Mouse (Mus musculus): ENCODE results near the gene Celf5. TPM values are rescaled to one million over a fixed set of nuclear protein-coding genes. Genes with fewer than 3 reads are reported as not detected.

The Celf5 gene
- polyA plus RNA-seq, 1 experiment from 2014 or later, result 0.15 TPM

- H3K36me3 ChIP-seq, result no peaks in the 10 kb centered on the region
- DNase-seq (no peak), ATAC-seq (ENCODE audit: low read depth) (peak; percentile 3; the same call in 1 of the 2 replicates)
- no peaks in the 10 kb centered on the region for H3K9me3 ChIP-seq (replicated peaks)
- H3K4me3 ChIP-seq (replicated peaks), result peak overlapping the region; percentile 76
- H3K4me2 ChIP-seq, result peak overlapping the region; percentile 97
- WGBS (ENCODE audit: insufficient replicate concordance), result under 1% methylated on average over 64 of the region's 89 CpGs
- H3K4me1 ChIP-seq (replicated peaks), result peaks cover 73% of the 10 kb centered on the region
- H3K27ac ChIP-seq, result peak overlapping the region; percentile 82
- H3K27me3 ChIP-seq, result peaks cover 76% of the 10 kb centered on the region
- H3K9ac ChIP-seq, result peak overlapping the region; percentile 76
These were observed 52.2 kb downstream of the Celf5 start for GRCm38 (mm10) chr10:81430141-81430830.

DNA sequence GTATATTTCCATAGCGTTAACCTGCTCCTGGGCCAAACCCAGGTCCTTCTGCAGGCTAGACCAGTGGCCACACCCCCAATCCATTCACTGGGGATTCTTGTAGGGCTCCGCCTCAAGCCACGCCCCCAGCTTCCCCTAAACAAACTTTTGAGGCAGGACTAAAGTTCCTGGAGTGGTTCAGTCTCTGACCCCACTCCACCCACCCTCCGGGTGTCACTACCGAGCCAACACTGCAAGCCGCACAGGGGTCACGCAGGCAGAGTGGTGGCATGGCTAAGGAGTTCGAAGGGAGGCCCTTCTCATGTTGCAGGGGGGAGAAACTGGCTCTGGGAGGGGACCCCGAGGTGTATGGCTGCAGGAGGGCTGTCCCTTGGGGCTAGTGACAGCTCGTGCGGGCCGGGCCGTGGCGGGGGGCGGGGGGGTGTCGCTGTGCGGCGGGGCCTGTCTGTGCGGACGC, 52.9 kb downstream of the Celf5 start:
- H3K27ac ChIP-seq, result peak overlapping the region; percentile 82
- H3K9ac ChIP-seq, result peak overlapping the region; percentile 76
- WGBS (ENCODE audit: insufficient replicate concordance), result 0% methylated on average over 20 of the region's 20 CpGs
- peaks cover 77% of the 10 kb centered on the region for H3K4me1 ChIP-seq (replicated peaks)
- H3K9me3 ChIP-seq (replicated peaks), result no peaks in the 10 kb centered on the region
- H3K4me3 ChIP-seq (replicated peaks), result peak overlapping the region; percentile 76
- peak; percentile 81 for DNase-seq
- H3K36me3 ChIP-seq, result no peaks in the 10 kb centered on the region
- peak; percentile 53 for ATAC-seq (ENCODE audit: low read depth)
- H3K4me2 ChIP-seq, result peak overlapping the region; percentile 97
- H3K27me3 ChIP-seq, result peaks cover 80% of the 10 kb centered on the region

- H3K4me2 ChIP-seq, result peak overlapping the region; percentile 97
- peak overlapping the region; percentile 4; the same call in 1 of the 2 replicates for H3K4me3 ChIP-seq (replicated peaks)
- no peaks in the 10 kb centered on the region for H3K36me3 ChIP-seq
- H3K4me1 ChIP-seq (replicated peaks), result peaks cover 76% of the 10 kb centered on the region
- H3K27me3 ChIP-seq, result peaks cover 85% of the 10 kb centered on the region
- H3K9me3 ChIP-seq (replicated peaks), result no peaks in the 10 kb centered on the region
- H3K27ac ChIP-seq, result no peak overlapping the region
- H3K9ac ChIP-seq, result no peak overlapping the region
- WGBS (ENCODE audit: insufficient replicate concordance), result 21% methylated on average over 2 of the region's 2 CpGs
- ATAC-seq (ENCODE audit: low read depth) (no peak), DNase-seq (no peak)
These were observed 53.4 kb downstream of the Celf5 start for GRCm38 (mm10) chr10:81429092-81429491.

DNA sequence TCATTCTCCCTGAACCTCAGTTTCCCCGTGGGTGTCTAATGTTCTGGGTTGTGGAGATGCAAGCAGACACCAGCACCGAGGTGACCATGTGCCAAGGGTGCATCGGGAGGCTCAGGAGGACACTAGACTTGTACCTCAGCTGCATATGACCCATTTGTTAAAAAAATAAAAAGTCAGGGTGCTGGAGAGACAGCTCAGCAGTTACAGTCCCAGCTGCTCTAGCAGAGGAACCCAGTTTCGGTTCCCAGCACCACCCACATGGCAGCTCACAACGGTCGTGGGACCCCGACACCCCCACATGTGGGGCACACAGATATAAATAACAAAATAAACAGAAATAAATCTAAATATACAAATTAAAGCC, 54.0 kb downstream of the Celf5 start:
- Histone ChIP-seq H3K27me3 (peaks cover 91% of the 10 kb centered on the region), H3K9me3 (replicated peaks) (no peaks in the 10 kb centered on the region), H3K9ac (no peak overlapping the region), H3K4me3 (replicated peaks) (no peak overlapping the region), H3K4me1 (replicated peaks) (peaks cover 70% of the 10 kb centered on the region), H3K36me3 (no peaks in the 10 kb centered on the region), H3K4me2 (no peak overlapping the region), H3K27ac (no peak overlapping the region)
- ATAC-seq (ENCODE audit: low read depth) (no peak), DNase-seq (no peak)
- 68% methylated on average over 7 of the region's 7 CpGs for WGBS (ENCODE audit: insufficient replicate concordance)

DNA sequence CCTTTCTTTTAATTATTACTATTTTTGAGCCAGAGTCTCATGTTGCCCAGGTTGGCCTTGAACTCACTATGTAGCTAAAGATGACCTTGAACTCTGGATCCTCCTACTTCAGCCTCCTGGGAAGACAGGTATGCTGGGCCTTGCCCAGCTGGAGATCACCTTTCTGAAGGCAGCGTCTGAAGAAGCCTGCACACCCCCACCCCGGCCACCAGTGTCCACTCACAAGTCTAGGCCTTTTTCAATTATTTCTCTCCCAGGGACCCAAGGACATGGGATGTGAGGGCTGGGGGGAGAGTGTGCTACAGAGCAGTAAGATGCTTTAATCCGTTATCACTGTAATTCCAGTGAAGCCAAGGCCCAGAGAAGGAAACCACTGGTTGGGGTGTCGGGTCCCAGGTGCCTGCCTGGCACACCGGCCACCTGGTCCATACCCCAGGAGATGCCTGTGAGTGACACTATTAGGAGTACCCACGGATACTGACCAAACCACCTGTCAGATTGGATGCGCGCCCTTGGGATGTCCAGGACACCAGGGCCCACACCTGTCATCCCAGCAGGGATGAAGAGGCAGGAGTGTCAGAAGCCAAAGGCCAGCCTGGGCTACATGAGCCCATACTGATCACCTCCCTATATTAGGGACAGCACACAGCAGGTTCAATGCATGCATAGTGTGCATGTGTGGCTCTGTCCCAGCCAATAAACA, 54.6 kb downstream of the Celf5 start:
- ATAC-seq (ENCODE audit: low read depth) (no peak), DNase-seq (no peak)
- Histone ChIP-seq H3K36me3 (no peaks in the 10 kb centered on the region), H3K9me3 (replicated peaks) (no peaks in the 10 kb centered on the region), H3K27ac (no peak overlapping the region), H3K4me2 (no peak overlapping the region), H3K27me3 (peaks cover 93% of the 10 kb centered on the region), H3K4me1 (replicated peaks) (peaks cover 65% of the 10 kb centered on the region), H3K4me3 (replicated peaks) (no peak overlapping the region), H3K9ac (no peak overlapping the region)
- 76% methylated on average over 8 of the region's 8 CpGs for WGBS (ENCODE audit: insufficient replicate concordance)

DNA sequence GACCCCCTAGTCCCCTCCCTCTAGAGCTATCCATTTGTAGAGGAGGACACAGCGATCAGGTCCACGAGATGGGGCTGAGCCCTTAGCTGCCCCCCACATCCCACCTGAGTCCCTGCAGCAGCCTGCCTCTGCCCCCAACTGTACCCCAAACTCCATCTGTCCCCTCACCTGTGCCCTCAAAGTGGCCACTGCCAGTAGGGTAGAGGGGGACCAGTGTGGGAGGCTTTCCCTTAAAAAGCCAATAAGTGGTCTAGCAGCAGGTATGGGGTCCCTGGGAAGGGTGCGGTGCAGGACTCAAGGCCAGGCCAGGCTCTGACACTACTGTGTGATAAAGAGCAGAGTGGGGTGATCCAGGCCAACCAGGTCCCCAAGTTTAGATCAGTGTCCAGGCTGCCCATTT, 55.2 kb downstream of the Celf5 start:
- Histone ChIP-seq H3K9me3 (replicated peaks) (no peaks in the 10 kb centered on the region), H3K27me3 (peaks cover 95% of the 10 kb centered on the region), H3K27ac (no peak overlapping the region), H3K9ac (no peak overlapping the region; the same call in 1 of the 2 replicates), H3K4me3 (replicated peaks) (peak overlapping the region; percentile 58), H3K36me3 (no peaks in the 10 kb centered on the region), H3K4me1 (replicated peaks) (peaks cover 58% of the 10 kb centered on the region), H3K4me2 (peak overlapping the region; percentile 67)
- 42% methylated on average over 3 of the region's 3 CpGs for WGBS (ENCODE audit: insufficient replicate concordance)
- DNase-seq (no peak), ATAC-seq (ENCODE audit: low read depth) (no peak)

- peak overlapping the region; percentile 62 for H3K9ac ChIP-seq
- DNase-seq, result no peak
- peak overlapping the region; percentile 67 for H3K4me2 ChIP-seq
- H3K27me3 ChIP-seq, result peaks cover 97% of the 10 kb centered on the region
- no peaks in the 10 kb centered on the region for H3K36me3 ChIP-seq
- no peaks in the 10 kb centered on the region for H3K9me3 ChIP-seq (replicated peaks)
- H3K4me3 ChIP-seq (replicated peaks), result peak overlapping the region; percentile 58
- H3K27ac ChIP-seq, result no peak overlapping the region; the same call in 1 of the 2 replicates
- no peak for ATAC-seq (ENCODE audit: low read depth)
- H3K4me1 ChIP-seq (replicated peaks), result peaks cover 56% of the 10 kb centered on the region
- 2% methylated on average over 30 of the region's 38 CpGs for WGBS (ENCODE audit: insufficient replicate concordance)
These were observed 55.6 kb downstream of the Celf5 start for GRCm38 (mm10) chr10:81426897-81427296.

- H3K27me3 ChIP-seq, result peaks cover 96% of the 10 kb centered on the region
- ATAC-seq (ENCODE audit: low read depth), result no peak
- 2% methylated on average over 22 of the region's 33 CpGs for WGBS (ENCODE audit: insufficient replicate concordance)
- no peaks in the 10 kb centered on the region for H3K9me3 ChIP-seq (replicated peaks)
- H3K9ac ChIP-seq, result peak overlapping the region; percentile 62
- no peak overlapping the region for H3K27ac ChIP-seq
- no peak for DNase-seq
- peak overlapping the region; percentile 67 for H3K4me2 ChIP-seq
- H3K4me3 ChIP-seq (replicated peaks), result peak overlapping the region; percentile 58
- H3K4me1 ChIP-seq (replicated peaks), result peaks cover 50% of the 10 kb centered on the region
- no peaks in the 10 kb centered on the region for H3K36me3 ChIP-seq
These were observed 56.3 kb downstream of the Celf5 start for GRCm38 (mm10) chr10:81426081-81426671.

- Histone ChIP-seq H3K36me3 (no peaks in the 10 kb centered on the region), H3K9me3 (replicated peaks) (no peaks in the 10 kb centered on the region), H3K4me2 (peak overlapping the region; percentile 67), H3K27ac (no peak overlapping the region; the same call in 1 of the 2 replicates), H3K27me3 (peaks cover 93% of the 10 kb centered on the region), H3K4me3 (replicated peaks) (peak overlapping the region; percentile 58; the same call in 1 of the 2 replicates), H3K4me1 (replicated peaks) (peaks cover 45% of the 10 kb centered on the region), H3K9ac (no peak overlapping the region)
- no peak for DNase-seq
- no peak for ATAC-seq (ENCODE audit: low read depth)
- 44% methylated on average over 10 of the region's 10 CpGs for WGBS (ENCODE audit: insufficient replicate concordance)
These were observed 57.2 kb downstream of the Celf5 start for GRCm38 (mm10) chr10:81425236-81425850.

DNA sequence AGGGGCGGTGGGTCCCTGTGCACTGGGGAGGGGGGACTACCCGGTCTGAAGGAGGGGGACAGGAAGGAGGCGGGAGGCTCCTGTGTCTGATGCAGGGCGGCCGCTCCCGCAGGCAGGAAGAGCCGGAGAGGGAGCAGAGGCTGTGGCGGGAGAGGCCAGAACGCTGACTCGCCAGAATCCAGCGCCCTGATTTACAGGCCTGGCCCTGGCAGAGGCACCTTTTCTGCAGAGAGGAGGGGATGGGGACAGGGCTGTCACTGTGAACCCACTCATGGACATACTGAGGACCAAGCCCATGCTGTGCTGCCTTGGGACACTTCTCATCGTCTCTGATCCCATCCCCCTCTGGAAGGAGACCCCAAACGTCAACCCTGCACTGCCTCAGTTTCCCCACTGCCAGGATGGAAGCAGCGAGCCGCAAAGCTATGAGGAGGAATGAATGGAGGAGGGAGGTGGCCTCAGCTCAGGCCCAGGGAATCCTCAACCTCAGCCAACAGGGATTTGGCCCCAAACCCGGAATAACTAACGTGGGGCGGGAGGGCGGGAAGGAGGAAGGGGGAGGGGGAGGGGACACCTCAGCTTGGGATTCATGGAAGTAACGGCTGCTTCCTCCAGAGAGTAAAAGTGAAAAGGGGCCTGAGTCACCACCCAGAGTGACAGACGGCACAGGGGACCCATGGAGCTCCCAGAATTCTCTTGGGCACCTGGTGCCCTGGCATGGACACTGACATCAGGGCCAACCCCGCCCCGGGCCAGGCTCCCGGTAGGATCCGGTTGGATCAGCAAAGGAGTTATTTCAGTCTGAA, 58.1 kb downstream of the Celf5 start:
- Histone ChIP-seq H3K4me2 (peak overlapping the region; percentile 67), H3K9ac (no peak overlapping the region), H3K27me3 (peaks cover 84% of the 10 kb centered on the region), H3K36me3 (no peaks in the 10 kb centered on the region), H3K4me3 (replicated peaks) (0 out of 2 replicates have a peak overlapping the region, but pooled peaks have one; percentile 13), H3K4me1 (replicated peaks) (peaks cover 45% of the 10 kb centered on the region), H3K9me3 (replicated peaks) (no peaks in the 10 kb centered on the region), H3K27ac (peak overlapping the region; percentile 43; the same call in 1 of the 2 replicates)
- 11% methylated on average over 25 of the region's 25 CpGs for WGBS (ENCODE audit: insufficient replicate concordance)
- DNase-seq (no peak), ATAC-seq (ENCODE audit: low read depth) (no peak)

All from liver, embryonic 13.5 days (tissue).